Mouse (Mus musculus): Measurements from ENCODE around the gene Limk2.

Gene Limk2

DNA sequence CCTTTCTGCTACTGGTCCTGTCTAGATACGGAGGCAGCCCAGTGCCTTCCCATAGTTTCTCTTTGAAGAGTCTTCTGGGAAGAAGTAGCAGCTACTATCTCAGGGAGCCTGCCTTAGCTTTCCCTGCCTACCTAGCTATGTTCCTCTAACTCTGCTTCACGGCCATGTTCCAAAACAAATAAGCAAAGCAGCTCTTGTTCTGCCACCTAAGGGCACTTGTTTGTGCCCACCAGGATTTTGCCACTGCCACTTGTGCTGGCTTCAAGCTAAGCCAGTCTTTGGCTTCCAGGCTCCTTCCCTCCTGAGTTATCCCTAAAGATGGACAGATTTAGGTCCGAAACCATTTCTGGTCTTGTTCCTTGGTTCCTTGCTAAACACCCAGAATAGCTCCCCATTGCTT lies 3.1 kb upstream of the Limk2 start:
- DNase-seq (ENCODE audit: low spot score) = no peak

DNA sequence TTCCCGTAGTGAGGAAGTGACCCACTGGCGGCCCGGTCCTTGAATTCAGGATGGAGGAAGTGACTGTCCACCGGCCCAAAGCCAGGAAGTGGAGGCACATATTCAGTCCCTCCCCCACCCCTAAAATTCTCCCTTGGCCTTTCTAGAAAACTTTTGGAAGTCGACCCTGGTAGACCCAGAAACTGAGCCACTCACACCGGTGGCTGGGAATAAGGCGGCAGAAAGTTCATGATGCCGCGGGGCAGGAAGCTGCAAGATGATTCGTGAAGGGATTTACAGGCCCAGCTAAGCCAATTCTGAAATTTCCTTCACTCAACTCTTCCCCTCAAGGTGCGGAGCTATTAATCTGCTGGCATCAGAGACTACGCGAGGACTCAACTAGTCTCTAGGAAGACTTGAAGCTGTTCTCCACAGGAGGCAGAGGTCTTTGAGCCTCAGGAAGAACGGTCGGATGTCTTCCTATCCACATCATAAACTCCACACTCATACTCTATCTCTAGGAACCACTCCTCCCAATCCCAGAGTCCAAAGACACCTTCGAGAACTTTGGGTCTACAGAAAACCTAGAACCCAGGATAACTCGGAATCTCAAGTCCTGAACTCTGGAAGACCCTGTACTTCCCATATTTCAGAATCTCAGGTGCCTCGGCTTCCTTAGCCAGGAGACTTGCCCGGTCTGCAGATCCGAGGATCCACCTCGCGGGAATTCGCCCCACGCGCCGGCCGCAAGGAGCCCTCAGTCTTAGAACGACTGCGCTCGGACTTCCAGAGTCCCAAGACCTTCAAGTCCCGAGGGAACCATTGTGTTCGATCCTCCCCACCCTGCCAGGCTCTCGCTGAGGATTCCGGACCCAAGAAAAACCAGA lies 625 bp downstream of the Limk2 start:
- no peak for DNase-seq (ENCODE audit: low spot score)

DNA sequence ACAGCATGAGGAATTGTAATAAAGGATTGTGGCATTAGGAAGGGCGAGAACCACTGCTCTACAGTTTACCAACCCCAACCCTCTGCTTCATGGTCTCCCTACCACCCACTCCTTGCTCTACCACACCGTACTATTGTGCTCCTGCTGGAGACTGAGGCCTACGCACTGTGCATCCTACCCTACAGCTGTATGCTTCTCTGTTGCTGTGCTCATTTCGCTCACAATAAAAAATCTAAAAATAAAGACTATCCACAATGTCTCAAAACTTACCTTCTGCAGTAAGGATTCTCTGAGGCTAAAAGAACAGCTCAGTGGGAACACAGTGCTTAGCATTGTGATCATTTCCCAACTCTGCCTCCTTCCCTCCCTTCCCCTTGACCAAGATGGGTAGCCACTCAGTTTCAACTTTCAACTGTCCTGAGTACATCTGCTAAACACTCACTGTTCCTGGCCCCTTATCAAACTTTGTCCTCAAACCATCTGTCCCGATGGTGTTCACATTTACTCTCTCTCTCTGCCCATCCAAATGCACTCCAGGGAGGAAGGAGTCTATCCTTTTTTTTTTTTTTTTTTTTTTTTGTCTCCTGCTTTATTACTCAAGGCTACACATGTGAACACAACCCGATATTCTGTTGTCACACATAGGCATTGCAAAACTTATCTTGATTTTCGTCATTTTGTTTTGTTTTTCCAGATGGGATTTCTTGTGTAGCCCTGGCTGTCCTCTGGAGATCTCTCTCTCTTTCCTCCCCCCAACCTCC lies 4.5 kb downstream of the Limk2 start:
- no peak for DNase-seq (ENCODE audit: low spot score)

DNA sequence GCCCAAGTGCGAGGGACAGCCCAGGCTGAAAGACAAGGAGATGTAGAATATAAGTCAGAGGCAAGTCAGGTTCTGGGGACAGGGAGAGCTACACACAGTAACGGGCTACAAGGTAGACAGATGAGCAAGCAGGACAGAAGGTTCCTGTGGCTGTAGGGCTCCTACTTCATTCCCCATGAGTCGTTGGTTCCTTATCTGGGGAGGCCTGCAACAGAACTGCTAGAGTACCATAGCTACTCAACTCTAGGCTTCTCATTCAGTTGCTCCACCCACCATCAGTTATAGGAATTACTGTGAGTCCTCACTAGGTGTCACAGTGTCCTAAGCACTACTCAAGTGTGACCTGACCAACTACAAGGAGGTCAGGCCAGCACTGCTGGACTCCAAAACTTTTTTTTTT lies 6.0 kb downstream of the Limk2 start:
- no peak for DNase-seq (ENCODE audit: low spot score)

DNA sequence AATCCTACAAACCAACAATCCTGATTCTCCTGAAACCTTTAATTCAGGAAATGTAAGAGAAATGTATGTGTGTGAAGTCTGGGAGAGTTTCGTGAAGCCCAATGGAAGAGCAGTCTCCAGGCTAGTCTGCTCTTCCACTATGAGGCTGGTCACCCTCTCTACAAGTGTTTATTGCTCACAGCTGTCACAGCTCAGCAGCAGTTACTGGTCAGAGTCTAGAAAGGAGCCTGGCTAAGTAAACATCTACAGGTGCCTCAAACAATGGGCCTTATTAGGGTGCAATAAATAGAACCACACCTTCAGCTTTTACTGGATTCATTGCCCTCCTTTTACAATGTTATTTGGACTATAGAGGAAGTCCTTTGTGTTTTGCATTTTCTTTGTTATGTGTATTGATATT lies 10.7 kb downstream of the Limk2 start:
- DNase-seq (ENCODE audit: low spot score) = no peak

DNA sequence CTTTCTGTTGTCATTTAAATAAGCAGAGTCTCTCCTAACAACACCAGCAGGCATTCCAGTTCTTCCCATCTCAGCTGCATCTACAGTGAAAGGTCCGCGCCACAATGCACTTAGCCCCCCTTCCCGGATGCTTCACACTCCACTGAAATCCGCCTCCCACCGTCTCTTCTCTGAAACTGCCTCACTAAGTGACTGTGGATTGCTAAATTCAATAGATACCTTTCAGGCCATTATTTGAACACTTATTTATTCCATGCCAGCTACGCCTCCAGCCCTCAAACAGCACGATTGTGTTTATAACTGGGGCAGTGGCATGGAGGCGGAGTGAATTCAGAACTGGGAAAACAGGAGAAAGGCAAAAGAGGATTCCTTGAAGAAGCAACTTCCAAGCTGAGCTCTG lies 12.4 kb downstream of the Limk2 start:
- DNase-seq (ENCODE audit: low spot score) = no peak

DNA sequence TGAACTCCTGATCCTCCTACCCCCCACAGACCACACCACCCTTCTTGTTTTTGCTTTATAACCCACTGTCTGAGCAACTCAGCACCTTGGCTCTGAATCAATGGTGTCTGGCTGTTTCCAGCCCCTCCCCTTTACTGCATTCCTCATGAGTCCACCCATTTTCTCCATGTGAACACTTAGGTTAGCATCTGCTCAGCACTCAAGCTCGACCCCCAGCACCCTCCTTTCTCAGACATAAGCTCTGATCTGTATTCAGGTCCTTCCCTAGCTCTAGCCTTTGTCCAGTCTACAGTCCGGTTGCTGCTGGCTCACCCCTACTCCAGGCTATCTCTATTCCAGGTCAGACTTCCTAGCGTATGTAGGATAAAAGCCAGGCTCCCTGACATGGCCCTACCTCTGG lies 12.9 kb downstream of the Limk2 start:
- DNase-seq (ENCODE audit: low spot score) = no peak

DNA sequence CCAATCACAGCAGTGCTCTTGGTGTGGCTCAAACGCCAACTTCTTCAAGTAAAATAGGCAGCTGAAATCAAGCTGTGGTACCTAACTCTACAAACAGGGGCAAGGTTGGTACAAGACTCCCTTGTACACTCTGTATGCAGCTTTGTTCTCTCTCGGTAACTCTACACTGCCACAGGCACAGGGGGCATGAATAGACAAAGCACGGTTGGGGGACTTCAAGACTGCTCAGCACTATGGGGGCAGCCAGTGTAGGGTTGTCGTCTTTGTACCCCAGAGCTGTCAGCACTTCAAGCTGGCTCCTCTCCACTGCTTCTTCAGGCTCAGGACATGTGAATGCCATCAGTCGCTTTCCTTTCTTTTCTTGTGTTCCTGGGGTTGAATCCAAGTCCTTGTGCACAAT lies 14.5 kb downstream of the Limk2 start:
- no peak for DNase-seq (ENCODE audit: low spot score)

DNA sequence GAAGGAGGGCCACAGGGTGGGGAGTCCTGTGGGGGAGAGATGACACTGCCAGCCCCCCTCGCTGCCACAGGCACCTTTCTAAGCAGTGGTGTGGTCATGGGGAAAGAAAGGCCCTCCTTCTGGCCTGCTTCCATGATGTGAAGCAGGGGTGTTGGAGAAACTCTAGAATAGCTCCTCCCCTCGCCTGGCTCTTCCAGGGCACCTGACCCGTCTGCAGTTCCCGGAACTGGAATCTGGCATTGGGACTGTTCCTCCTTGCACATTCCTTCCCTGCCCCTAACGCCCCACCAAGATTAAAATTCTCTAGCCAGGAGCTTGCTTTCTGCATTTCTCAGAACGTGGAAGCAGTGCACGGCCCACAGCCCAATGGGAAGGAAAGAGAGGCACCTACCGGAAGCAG lies 16.5 kb downstream of the Limk2 start:
- DNase-seq (ENCODE audit: low spot score) = no peak

DNA sequence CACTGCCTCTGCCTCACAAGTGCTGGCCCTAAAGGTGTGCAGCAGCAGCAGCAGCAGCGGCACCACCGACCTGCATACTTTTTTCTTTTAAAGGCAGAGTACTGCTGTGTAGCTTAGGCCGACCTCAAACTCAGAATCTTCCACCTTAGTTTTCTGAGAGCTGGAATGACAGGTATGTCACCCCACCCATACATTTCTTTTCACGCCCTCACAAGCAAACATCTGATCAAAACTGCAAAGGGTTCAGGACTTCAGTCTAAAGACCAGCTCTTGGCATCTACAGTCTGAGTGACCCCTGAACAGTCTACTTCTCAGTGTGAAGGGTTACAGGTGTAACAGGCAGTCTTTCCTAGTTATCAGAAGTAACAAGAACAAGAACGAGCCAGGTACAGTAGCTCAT lies 18.2 kb downstream of the Limk2 start:
- DNase-seq (ENCODE audit: low spot score) = no peak

DNA sequence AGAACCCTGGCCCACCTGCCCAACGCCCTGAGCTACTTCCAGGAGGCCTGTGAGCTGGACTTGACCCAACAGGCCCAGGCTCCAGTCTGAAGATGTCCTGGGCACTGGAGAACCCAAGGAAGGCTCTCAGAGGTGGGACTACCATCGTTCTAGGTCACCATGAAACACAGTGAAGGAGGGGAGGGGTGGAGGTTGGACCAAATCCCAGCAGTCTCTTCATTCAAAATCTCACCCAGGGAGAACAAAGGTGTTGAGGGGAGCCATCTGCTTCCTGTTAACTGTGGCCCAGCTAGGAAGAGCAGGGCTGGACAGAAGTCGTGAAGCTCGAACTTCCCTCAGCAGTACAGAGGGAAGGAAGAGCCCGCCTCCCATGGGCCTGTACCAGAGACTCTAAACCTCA lies 19.0 kb downstream of the Limk2 start:
- no peak for DNase-seq (ENCODE audit: low spot score)

DNA sequence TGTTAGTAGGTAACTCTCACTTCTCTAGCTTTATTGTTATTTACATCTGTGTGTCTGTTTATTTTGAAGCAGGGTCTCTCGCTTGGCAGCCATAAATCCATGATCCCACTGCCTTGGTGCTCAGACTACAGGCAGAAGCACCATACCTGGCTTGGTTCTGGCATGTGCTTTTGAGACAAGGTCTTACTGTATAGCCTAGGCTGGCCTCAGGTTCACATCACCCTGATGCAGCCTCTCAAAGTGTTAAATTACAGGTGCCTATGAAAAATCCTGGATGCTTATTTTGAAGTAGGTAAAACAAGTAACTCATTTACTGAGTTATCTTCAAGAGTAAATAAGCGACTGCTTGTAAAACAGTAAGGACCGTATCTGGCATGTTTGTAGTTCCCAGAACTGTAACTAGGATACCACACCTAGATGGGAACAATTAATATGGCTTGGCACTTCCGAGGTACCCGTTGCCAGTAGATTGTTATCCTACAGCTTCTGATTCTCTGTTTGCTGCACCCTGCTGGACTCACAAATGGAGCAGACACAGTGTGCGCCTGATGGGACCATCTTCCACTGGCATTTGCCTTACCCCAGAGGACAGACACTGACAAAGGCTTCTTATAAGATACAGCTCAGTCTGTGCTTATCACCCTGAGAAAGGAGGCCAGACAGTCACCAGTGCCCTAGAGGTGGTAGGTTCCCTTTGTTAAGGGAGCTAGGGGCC lies 21.4 kb downstream of the Limk2 start:
- DNase-seq (ENCODE audit: low spot score) = no peak

DNA sequence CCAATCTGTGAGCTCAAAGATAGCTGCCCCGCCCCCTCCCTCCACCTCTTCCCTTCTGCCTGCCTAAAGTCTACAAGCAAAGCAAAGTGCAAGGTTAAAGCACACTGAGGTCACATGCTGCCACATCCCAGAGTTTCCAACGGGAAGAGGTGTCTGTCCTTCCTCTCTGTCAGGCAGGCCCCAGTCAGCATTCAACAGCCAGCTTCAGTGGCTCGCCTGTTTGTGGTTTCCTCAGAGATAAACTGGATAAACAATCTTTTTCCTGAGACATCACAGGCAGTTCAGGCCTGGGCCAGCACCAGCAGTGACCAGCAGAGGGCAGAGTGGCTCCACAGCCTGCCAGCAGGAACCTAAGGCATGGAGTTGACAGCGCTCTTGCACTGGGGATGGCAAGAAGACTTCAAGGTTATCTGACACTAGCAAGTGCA lies 22.0 kb downstream of the Limk2 start:
- DNase-seq (ENCODE audit: low spot score) = peak; percentile 47

DNA sequence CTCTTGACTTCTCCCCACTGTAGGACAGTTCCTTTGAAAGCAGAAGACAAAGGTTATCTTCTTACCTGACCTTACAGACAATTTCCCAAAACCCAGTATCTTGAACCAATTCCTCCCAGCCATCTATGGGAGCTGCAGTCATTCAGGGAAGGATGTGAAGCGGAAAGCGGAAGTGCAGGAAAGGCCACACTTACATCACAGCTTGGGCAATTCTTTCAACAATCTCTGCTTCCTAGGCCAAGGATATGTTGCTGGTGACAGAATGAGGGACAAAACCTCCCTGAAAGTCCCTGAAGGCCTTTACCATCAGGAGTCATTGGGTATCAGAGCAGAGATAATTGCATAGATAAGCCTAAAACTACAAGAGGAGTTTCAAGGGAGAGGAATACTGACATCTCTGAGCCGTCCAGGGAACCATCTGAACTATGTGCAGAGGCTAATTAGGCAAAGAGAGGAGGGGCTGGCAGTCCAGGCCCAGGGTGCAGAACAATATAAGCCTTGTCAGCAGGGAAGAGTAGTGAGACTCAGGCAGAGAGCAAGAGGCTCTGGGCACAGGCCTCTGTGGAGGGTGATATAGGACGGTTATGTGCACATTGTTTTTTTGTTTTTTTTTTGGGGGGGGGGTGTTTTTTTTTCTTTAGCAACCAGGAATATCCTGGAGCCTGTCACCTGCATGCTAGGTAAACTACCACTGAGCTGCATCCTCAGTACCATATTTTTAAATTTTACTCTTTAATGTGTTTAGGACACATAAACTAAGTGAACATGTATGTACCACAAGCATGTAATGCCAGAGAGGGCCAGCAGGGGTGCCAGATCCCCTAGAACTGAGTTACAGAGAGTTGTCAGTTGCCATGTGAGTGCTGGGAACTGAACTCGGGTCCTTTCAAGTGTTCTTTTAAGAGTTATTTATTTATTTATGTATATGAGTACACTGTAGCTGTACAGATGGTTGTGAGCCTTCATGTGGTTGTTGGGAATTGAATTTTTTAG lies 26.1 kb downstream of the Limk2 start:
- DNase-seq (ENCODE audit: low spot score) = no peak

DNA sequence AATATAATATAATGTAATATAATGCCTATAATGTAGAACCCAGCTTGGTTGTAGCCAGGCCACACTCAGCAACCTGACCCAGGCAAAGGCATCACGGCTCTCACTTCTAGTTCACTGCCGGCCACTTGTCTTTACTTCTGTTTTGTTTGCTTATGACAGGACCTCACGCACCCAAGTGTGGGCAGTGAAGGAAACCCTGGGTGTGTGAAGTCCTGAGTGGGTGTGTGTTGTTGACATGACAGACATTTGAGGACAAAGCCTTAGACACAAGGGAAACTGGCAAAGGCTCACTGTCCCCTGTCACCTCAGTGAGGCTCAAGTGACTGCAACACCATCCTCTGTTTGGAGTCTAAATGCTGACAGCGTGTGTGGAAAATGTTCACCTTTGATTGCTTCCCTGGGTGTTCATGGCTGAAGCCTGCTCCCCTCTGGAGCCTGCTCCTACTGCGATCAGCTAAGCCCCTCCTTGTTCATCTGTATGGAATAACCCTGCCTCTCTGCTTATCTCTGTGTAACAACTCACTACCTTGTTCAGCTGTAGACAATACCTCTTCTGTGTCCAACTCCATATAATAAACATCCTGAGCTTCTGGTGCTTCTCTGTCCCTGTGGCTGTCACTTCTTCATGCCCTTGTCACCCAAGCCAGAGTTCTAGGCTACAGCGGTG lies 27.7 kb downstream of the Limk2 start:
- DNase-seq (ENCODE audit: low spot score) = no peak

DNA sequence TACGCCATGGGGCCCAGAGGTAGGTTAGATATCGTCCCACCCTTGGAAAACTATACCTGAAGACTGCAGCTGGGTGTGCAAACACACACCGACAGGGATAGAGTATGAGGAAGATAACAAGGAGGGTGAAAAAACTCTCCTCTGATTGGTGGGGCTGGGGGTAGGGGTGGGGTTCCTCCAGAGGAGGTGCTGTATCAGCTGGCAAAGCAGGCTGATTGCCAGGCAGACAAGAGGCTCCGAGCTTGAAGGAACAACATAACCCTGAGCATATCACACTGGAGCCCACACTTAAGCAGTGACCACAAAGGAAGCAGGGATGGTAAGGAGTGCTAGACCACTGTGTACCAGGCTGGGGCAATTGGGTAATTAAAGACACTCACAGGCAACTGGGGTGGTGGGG lies 29.6 kb downstream of the Limk2 start:
- no peak for DNase-seq (ENCODE audit: low spot score)

DNA sequence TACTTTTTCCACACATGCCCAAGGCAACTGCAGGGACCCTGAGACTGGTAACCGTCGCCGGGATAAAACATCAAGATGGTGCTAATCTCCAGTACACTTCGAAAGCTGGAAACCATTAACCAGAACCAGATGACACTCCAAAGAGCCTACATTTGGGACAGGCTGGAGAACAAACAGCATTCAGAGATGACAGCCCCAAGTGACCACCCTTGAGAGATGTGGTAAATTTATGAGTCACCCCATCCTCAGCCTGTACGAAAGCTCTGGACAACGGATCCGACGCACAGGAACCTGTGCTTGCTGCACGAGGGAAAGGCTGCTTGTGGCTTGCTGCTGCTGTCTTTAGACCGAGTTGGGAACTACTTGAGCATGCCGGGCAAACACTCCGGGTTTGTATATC lies 34.2 kb downstream of the Limk2 start:
- DNase-seq (ENCODE audit: low spot score) = no peak

DNA sequence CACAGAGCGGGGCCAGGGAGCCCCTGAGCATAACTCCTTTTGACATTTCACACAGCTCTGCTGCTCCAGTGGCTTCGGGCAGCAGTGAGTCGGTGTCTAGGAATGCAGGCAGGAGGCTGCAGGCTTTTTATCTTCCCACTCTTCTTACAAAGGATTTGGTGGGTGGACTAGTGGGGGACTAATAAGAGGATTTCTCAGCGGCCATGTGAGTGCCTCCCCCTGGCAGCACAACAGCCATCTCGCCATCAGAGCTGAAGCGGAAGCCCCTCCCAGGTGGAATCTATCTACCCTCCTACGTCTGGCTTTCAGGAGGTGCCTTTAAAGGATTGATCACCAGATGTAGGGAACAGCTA lies 34.7 kb downstream of the Limk2 start:
- no peak for DNase-seq (ENCODE audit: low spot score)

DNA sequence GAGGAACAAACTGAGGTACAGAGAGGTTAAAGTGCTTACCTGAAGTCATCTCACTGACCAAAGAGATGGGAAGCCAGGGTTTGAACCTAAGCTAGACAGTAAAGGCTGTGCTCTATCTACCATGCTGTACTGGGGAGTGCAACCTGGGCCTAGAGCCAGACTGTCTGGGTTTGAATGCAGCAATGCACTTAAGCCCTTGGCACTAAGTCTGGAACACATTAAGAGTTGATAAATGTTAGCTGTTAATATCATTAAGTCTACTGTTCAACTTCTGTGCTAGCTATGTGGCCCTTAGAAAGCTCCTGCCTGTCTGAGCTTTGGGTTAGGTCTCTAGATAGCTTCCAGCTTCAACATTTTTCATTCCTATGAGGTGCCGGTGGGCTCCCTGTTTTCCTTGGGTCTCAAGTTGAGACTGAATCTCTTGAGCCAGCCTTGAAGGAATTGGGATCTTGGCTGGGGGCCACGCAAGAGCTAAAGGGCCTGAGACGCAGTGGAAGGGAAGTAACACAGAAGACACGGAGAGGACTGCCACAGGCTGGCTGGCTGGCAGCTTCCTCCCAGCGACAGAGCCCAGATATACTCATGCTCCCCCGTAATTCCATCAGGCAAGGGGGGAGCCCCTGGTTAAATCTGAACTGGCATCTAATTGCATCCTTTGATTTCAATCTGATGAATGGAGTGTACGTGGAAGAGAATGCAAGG lies 35.2 kb downstream of the Limk2 start:
- DNase-seq (ENCODE audit: low spot score) = no peak

DNA sequence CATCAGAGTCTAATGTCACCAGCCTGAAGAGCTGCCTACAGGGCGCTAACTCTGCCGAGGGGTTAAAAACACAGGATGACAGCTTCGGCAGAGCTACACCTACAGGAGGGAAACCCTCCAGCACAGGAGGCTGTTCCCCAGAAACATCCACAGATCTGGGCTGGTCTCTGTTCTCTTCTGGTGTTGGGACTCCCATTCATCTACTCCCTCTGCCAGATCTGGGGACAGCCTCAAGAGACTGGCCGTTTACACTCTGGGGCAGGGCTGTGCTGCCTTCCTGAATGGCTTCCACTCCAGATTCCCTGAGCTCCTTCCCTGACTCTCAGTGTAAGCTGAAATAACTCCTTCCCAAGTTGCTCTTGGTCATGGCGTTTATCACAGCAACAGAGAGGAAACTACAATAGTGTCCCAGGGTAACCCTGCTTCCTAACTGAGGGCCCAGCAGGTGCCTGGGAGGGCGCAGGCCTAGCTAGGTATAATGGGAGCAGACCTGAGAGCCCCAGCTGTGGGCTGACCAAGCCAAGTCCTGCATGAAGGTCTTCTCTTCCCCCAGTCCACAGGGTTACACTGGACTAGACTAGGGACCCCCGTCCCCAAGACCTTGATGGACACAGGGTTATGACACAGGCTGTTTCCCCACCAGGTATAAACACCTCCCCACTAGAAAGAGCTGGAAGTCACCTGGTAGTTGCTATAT lies 37.2 kb downstream of the Limk2 start:
- no peak for DNase-seq (ENCODE audit: low spot score)
